Mouse (Mus musculus) thymus, adult 2 months (tissue): ENCODE results near the gene Prr15l.

Source experiments
- CTCF ChIP-seq: fragments of 200-500 bp; IDR thresholded peaks from 2 replicates; pipeline ENCODE4 v1.5.1; 2012; ENCODE audit warnings: mild to moderate bottlenecking, control low read depth, low read length, moderate library complexity, borderline replicate concordance; ENCODE audit not compliant: control insufficient read depth, poor library complexity, insufficient read depth; ENCODE audit errors: extremely low read depth
- POLR2A ChIP-seq: fragments of 200-500 bp; IDR thresholded peaks from 2 replicates; pipeline ENCODE4 v1.6.1; 2012; ENCODE audit warnings: mild to moderate bottlenecking, low read length, control low read depth, moderate library complexity; ENCODE audit not compliant: control insufficient read depth, poor library complexity, insufficient read depth; ENCODE audit errors: extremely low read depth

- TF ChIP-seq CTCF (no peak), POLR2A (no peak)
Observed at GRCm38 (mm10) chr11:96908594-96908993, 19.3 kb upstream of the Prr15l start.
